Mouse (Mus musculus) heart, postnatal 0 days (tissue): ENCODE results near the gene Cd34.

Source experiments
- CTCF ChIP-seq: IDR thresholded peaks from 2 replicates; pipeline ENCODE4 v1.5.1; 2016; ENCODE audit warnings: antibody characterized with exemption, control low read depth, low read depth
- EP300 ChIP-seq: IDR thresholded peaks from 2 replicates; pipeline ENCODE4 v1.6.1; 2016; ENCODE audit warnings: antibody characterized with exemption, low read depth

GRCm38 (mm10) chr1:194941528-194941927, 2.9 kb downstream of the Cd34 start:
- TF ChIP-seq CTCF (no peak), EP300 (no peak)
